Mouse (Mus musculus) intestine, postnatal 0 days (tissue): ENCODE results near the gene Ccdc40. TPM values are rescaled to one million over a fixed set of nuclear protein-coding genes. Genes with fewer than 3 reads are reported as not detected.

Source experiments
- ATAC-seq: fragments of 200-750 bp; cut with Nextera tagmentation; 2 replicates; pipeline ENCODE4 v1.8.0; 2017; ENCODE audit warnings: mild to moderate bottlenecking, moderate TSS enrichment, moderate library complexity
- H3K27ac ChIP-seq: fragments of 300-500 bp; sonication (generic); 2 replicates; pipeline ENCODE4 v1.5.1; 2014; ENCODE audit warnings: mild to moderate bottlenecking, low read depth, low read length, moderate library complexity
- H3K27me3 ChIP-seq: fragments of 300-500 bp; sonication (generic); replicated peaks from 2 replicates; pipeline ENCODE4 v1.6.1; 2014; ENCODE audit warnings: low read length, mixed read lengths; ENCODE audit not compliant: control insufficient read depth, insufficient read depth
- H3K36me3 ChIP-seq: fragments of 300-500 bp; sonication (generic); 2 replicates; pipeline ENCODE4 v1.6.1; 2014; ENCODE audit warnings: mild to moderate bottlenecking, moderate library complexity; ENCODE audit not compliant: control insufficient read depth, insufficient read depth
- H3K4me1 ChIP-seq: fragments of 300-500 bp; sonication (generic); replicated peaks from 2 replicates; pipeline ENCODE4 v1.6.1; 2014; ENCODE audit warnings: antibody characterized with exemption, low read length, mixed read lengths; ENCODE audit not compliant: control insufficient read depth, insufficient read depth
- H3K4me2 ChIP-seq: fragments of 300-500 bp; sonication (generic); replicated peaks from 2 replicates; pipeline ENCODE4 v1.6.1; 2014; ENCODE audit warnings: low read depth, mild to moderate bottlenecking, moderate library complexity
- H3K4me3 ChIP-seq: fragments of 300-500 bp; sonication (generic); 2 replicates; pipeline ENCODE4 v1.5.1; 2014; ENCODE audit warnings: low read depth, low read length
- H3K9ac ChIP-seq: fragments of 300-500 bp; sonication (generic); 2 replicates; pipeline ENCODE4 v1.6.1; 2014; ENCODE audit warnings: mild to moderate bottlenecking, low read depth, low read length
- H3K9me3 ChIP-seq: fragments of 300-500 bp; sonication (generic); 2 replicates; pipeline ENCODE4 v1.6.1; 2016; ENCODE audit warnings: mixed run types; ENCODE audit not compliant: control insufficient read depth
- CTCF ChIP-seq: sonication (generic); IDR thresholded peaks from 2 replicates; pipeline ENCODE4 v1.5.1; 2016; ENCODE audit warnings: low read depth, mild to moderate bottlenecking, control low read depth, antibody characterized with exemption, moderate library complexity
- WGBS: fragments of 180-500 bp; shearing (Covaris S2); extraction: QIAGEN DNeasy Blood & Tissue Kit; methylation state at CpG from one replicate; pipeline ENCODE4 v1.1.7; 2014; 5-methylcytosine and 5-hydroxymethylcytosine counted together
- polyA plus RNA-seq: library from polyadenylated mRNA; unstranded; fragments of >200 nt; fragmentation: Nextera tagmentation; extraction: Ambion mirVana; gene quantifications from 2 replicates; pipeline ENCODE4 v1.2.1, GENCODE M21; 2015

The Ccdc40 gene
- polyA plus RNA-seq, 1 experiment from 2014 or later, result 1.5 TPM

DNA sequence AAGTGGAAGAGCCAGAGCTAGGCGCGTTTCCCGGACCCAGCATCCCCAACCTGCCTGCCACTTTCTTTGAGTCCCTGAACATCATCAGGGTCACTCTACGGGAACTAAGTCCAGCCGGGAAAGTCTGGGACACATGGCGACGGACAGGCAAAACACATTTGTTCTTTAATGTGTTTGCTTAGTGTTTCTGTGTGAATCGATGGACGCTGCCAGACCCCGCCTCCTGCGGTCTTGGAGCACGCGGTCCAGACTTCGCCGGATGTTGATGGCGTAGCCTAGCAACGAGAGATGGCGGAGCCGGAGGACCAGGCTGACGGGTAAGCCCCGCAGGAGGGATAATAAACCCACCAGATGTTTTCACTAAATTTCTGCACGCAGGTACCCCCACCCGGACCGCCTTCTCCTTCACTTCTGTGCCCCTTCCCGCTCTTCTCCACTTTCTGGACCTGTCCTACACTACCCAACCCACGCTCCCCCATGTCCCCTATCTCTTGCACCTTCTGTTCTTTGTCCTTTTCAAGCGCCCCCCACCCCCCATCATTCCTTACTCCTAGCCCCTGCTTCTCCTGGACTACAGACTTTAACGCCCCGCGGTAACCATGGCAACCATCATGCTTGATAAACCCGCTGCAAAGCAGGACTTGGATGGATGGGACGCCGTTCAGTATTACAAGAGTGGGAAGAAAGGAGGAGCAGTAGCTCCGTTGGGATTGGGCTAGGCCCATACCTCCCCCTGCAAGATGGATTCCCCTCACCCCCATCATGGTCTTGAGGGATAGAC is 664 bp downstream of the Ccdc40 start:
- Histone ChIP-seq H3K4me1 (no peaks in the 10 kb centered on the region), H3K9me3 (no peaks in the 10 kb centered on the region), H3K27ac (no peak overlapping the region), H3K4me2 (peak overlapping the region; percentile 99), H3K9ac (no peak overlapping the region), H3K27me3 (peaks cover 11% of the 10 kb centered on the region; the same call in 1 of the 2 replicates), H3K4me3 (peak overlapping the region; percentile 64), H3K36me3 (no peaks in the 10 kb centered on the region)
- ATAC-seq, result peak; percentile 58
- WGBS, result 2% methylated on average over 34 of the region's 34 CpGs
- TF ChIP-seq CTCF, result no peak

DNA sequence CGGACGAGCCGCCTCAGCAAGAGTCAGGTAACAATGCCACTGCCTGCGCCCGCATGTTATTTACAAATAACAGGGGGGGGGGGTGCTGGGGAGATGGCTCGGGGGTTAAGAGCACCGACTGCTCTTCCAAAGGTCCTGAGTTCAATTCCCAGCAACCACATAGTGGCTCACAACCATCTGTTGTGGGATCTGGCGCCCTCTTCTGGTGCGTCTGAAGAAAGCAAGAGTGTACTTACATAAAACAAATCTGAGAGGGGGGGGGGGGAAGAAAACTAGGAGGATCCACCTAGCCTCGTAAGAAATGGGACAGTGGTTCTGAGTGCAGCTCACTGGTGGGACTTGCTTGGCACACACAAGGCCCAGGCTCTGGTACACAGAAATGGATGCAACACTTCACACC is 6.4 kb downstream of the Ccdc40 start:
- Histone ChIP-seq H3K9ac (no peak overlapping the region), H3K27ac (no peak overlapping the region), H3K4me2 (no peak overlapping the region), H3K27me3 (peaks cover 3% of the 10 kb centered on the region; the same call in 1 of the 2 replicates), H3K9me3 (no peaks in the 10 kb centered on the region), H3K4me1 (no peaks in the 10 kb centered on the region; the same call in 1 of the 2 replicates), H3K36me3 (no peaks in the 10 kb centered on the region), H3K4me3 (no peak overlapping the region)
- ATAC-seq, result no peak
- 96% methylated on average over 10 of the region's 10 CpGs for WGBS
- peak; percentile 40 for TF ChIP-seq CTCF

DNA sequence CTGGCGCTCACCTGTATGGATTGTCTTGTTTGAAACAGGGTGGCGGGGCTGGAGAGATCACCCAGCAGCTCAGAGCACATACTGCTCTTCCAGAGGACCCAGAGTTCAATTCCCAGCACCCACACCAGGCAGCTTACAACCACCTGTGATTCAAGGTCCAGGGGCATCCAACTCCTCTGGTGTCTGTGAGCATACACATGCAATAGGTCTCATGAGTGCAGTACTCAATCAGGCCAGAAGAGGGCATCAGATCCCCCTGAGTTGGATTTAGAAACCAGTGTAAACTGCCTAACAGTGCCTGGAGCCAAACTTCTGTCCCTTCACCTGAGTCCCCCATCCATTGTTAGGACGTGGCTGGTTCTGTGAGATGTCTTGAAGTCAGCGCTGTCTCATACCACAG is 7.2 kb downstream of the Ccdc40 start:
- no peaks in the 10 kb centered on the region for H3K27me3 ChIP-seq
- no peak overlapping the region for H3K9ac ChIP-seq
- peak; percentile 79 for TF ChIP-seq CTCF
- 85% methylated on average over 4 of the region's 4 CpGs for WGBS
- ATAC-seq, result no peak
- no peak overlapping the region for H3K4me2 ChIP-seq
- H3K4me1 ChIP-seq, result no peaks in the 10 kb centered on the region; the same call in 1 of the 2 replicates
- H3K9me3 ChIP-seq, result no peaks in the 10 kb centered on the region
- H3K4me3 ChIP-seq, result no peak overlapping the region
- no peaks in the 10 kb centered on the region for H3K36me3 ChIP-seq
- no peak overlapping the region for H3K27ac ChIP-seq

DNA sequence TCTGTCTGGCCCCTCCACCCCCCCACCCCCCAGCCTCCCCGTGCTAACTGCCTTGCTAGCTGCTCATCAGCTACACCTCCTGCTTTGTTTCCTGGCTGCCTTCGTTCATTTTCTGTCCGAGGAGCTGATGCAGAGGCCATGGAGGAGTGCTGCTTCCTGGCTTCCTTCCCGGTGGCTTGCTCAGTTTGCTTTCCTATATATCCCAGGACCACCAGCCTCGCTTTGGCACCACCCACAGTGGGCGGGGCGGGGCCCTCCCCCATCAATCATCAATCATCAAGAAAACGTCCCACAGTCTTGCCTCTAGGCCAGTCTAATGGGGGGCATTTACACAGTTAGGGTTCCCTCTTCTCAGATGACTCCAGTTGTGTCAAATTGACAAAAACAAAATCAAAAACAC is 8.0 kb downstream of the Ccdc40 start:
- Histone ChIP-seq H3K9ac (no peak overlapping the region), H3K36me3 (no peaks in the 10 kb centered on the region), H3K4me3 (no peak overlapping the region), H3K4me2 (no peak overlapping the region), H3K9me3 (no peaks in the 10 kb centered on the region), H3K27ac (no peak overlapping the region), H3K27me3 (no peaks in the 10 kb centered on the region), H3K4me1 (no peaks in the 10 kb centered on the region; the same call in 1 of the 2 replicates)
- no peak for ATAC-seq
- 31% methylated on average over 8 of the region's 8 CpGs for WGBS
- TF ChIP-seq CTCF, result no peak

DNA sequence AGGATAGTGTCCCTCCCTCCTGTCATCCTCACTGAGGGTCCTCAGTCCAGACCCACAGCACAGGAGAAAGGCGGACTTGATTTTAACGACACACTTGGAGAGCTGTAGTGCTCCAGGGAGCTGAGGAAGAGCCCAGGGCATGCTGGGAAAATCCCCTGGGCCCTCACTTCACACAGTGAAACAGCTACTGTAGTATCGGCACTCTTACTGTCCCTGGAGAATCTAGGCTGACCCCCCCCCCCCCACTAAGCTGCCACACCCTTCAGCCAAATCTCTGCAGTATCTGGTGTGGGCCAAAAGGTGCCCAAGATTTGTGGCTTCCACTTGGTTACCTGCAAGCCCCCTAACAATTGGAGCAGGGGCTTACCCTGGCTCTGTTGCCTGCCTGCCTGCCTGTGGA is 8.6 kb downstream of the Ccdc40 start:
- no peaks in the 10 kb centered on the region; the same call in 1 of the 2 replicates for H3K4me1 ChIP-seq
- no peak overlapping the region for H3K9ac ChIP-seq
- TF ChIP-seq CTCF, result no peak
- H3K27ac ChIP-seq, result no peak overlapping the region
- H3K27me3 ChIP-seq, result no peaks in the 10 kb centered on the region
- no peak overlapping the region for H3K4me2 ChIP-seq
- no peak overlapping the region for H3K4me3 ChIP-seq
- no peak for ATAC-seq
- H3K36me3 ChIP-seq, result no peaks in the 10 kb centered on the region
- 69% methylated on average over 3 of the region's 3 CpGs for WGBS
- H3K9me3 ChIP-seq, result no peaks in the 10 kb centered on the region

DNA sequence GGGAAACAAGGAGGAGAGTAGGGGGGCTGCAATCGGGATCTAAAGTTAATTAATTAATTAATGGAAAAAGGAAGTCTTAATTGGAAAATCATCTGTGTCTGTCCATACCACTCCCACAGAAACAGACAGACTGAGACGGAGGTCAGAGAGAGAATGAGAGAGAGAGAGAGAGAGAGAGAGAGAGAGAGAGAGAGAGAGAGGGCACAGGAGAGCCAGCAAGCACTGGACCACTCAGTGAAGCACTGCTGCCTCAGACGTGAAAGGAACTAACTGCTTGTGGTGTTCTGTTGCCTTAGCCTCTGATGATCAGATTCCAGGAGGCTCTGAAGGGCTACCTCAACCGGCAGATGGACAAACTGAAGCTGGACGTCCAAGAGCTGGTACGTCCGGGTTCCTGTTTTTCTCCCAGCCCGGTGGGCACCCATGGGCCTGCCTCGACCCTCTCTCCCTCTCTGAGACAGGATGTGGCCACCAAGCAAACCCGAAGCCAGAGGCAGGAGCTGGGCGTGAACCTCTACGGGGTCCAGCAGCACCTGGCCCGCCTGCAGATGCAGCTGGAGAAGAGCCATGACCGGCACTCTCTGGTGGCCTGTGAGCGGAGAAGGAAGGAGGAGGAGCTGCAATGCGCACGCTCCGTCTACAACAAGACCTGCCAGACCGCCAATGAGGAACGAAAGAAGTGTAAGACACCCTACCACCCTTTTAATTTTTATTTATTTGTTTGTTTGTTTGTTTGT is 9.4 kb downstream of the Ccdc40 start:
- no peak for TF ChIP-seq CTCF
- peak overlapping the region; percentile 69 for H3K4me2 ChIP-seq
- no peak overlapping the region for H3K9ac ChIP-seq
- no peaks in the 10 kb centered on the region for H3K9me3 ChIP-seq
- H3K27ac ChIP-seq, result no peak overlapping the region
- no peaks in the 10 kb centered on the region for H3K27me3 ChIP-seq
- no peaks in the 10 kb centered on the region; the same call in 1 of the 2 replicates for H3K4me1 ChIP-seq
- 24% methylated on average over 20 of the region's 20 CpGs for WGBS
- no peaks in the 10 kb centered on the region for H3K36me3 ChIP-seq
- H3K4me3 ChIP-seq, result peak overlapping the region; percentile 28
- peak; percentile 59 for ATAC-seq
